Comparison of ENCODE assay signal across 8 mouse cellular contexts in genomic region chr3:37585967-37586730, GRCm38 (mm10). TPM values are rescaled to one million over a fixed set of nuclear protein-coding genes. Genes with fewer than 3 reads are reported as not detected.
DNase-seq lines count a peak whose midpoint lies in the region; ATAC-seq lines count a peak whose summit lies in the region.

No protein-coding gene starts in this region.

- H3K36me3 ChIP-seq in hindbrain, embryonic 15.5 days, result no peaks in the 10 kb centered on the region
- peaks cover 4% of the 10 kb centered on the region; the same call in 1 of the 2 replicates for H3K36me3 ChIP-seq in liver, embryonic 13.5 days

- no peaks in the 10 kb centered on the region for H3K27me3 ChIP-seq in hindbrain, embryonic 15.5 days
- no peaks in the 10 kb centered on the region for H3K27me3 ChIP-seq in liver, embryonic 13.5 days

- peak overlapping the region; percentile 78 for H3K27ac ChIP-seq in hindbrain, embryonic 15.5 days (replicated peaks)
- 0 out of 2 replicates have a peak overlapping the region, but pooled peaks have one; percentile 19 for H3K27ac ChIP-seq in liver, embryonic 13.5 days

- DNase-seq in adrenal gland, adult 2 months, result peak; percentile 7
- no peak for DNase-seq in adrenal gland, adult 8-10 months
- peak; percentile 23 for DNase-seq in urinary bladder, postnatal 14 days (ENCODE audit: low spot score)
- DNase-seq in urinary bladder, postnatal 4 days (ENCODE audit: low spot score in 2 of 2), result no peak
- DNase-seq in liver, embryonic 13.5 days, result no peak
- peak; percentile 34 for DNase-seq in yolk sac, embryonic 10.5 days (ENCODE audit: low spot score)
- no peak for DNase-seq in thymus, postnatal 4 days

- WGBS in hindbrain, embryonic 15.5 days, result 7% methylated on average over 15 of the region's 15 CpGs
- 43% methylated on average over 15 of the region's 15 CpGs for WGBS in liver, embryonic 13.5 days (ENCODE audit: insufficient replicate concordance)

- H3K4me2 ChIP-seq in hindbrain, embryonic 15.5 days, result peak overlapping the region; percentile 51
- H3K4me2 ChIP-seq in liver, embryonic 13.5 days, result peak overlapping the region; percentile 32

- H3K9ac ChIP-seq in hindbrain, embryonic 15.5 days, result peak overlapping the region; percentile 16; the same call in 1 of the 2 replicates
- H3K9ac ChIP-seq in liver, embryonic 13.5 days, result peak overlapping the region; percentile 10; the same call in 1 of the 2 replicates

- ATAC-seq in hindbrain, embryonic 15.5 days (ENCODE audit: low FRiP score, low read depth), result peak; percentile 74
- no peak for ATAC-seq in liver, embryonic 13.5 days (ENCODE audit: low read depth)

- peaks cover 22% of the 10 kb centered on the region for H3K4me1 ChIP-seq in hindbrain, embryonic 15.5 days (replicated peaks)
- H3K4me1 ChIP-seq in liver, embryonic 13.5 days (replicated peaks), result peaks cover 7% of the 10 kb centered on the region; the same call in 1 of the 2 replicates

- H3K9me3 ChIP-seq in hindbrain, embryonic 15.5 days, result no peaks in the 10 kb centered on the region
- H3K9me3 ChIP-seq in liver, embryonic 13.5 days (replicated peaks), result no peaks in the 10 kb centered on the region

- H3K4me3 ChIP-seq in hindbrain, embryonic 15.5 days, result peak overlapping the region; percentile 19
- no peak overlapping the region for H3K4me3 ChIP-seq in liver, embryonic 13.5 days (replicated peaks)

RNA-seq across cellular contexts. Expression of gene Spry1, which starts 53.6 kb away (rescaled TPM):
- total RNA-seq in adrenal gland, adult 2 months (2021), result 10 to 100 TPM; 17.9 to 39.7 TPM
- 32.5 and 37.6 TPM in 2 replicates for polyA plus RNA-seq in adrenal gland, adult 2 months (2012; rRNA removed)
- total RNA-seq in adrenal gland, adult 8-10 months (2022), result 10 to 100 TPM; 22.4 to 42.8 (median 34.7) TPM
- polyA plus RNA-seq in hindbrain, embryonic 15.5 days (2015; fragmentation: Nextera tagmentation; extraction: Ambion mirVana), result 6.0 and 7.0 TPM in 2 replicates
- polyA plus RNA-seq in liver, embryonic 13.5 days (2015; fragmentation: Nextera tagmentation; extraction: Ambion mirVana), result 2.0 and 2.4 TPM in 2 replicates

Comparison
In these comparisons a context has a peak if more than half of its experiments do, and no peak if none do; other contexts are left out.
1. DNase-seq: peak in adrenal gland, adult 2 months (single experiment), urinary bladder, postnatal 14 days (single experiment) and yolk sac, embryonic 10.5 days (single experiment); none in adrenal gland, adult 8-10 months (single experiment), urinary bladder, postnatal 4 days (0 of 2), liver, embryonic 13.5 days (single experiment) and thymus, postnatal 4 days (single experiment).